Mouse (Mus musculus) embryonic fibroblast, embryonic 13.5 days (primary cell): ENCODE data around the gene Lrrc17.

Source experiments
- CTCF ChIP-seq: IDR thresholded peaks from 2 replicates; pipeline ENCODE4 v1.5.1; 2011; ENCODE audit warnings: mild to moderate bottlenecking, control low read depth, low read length, moderate library complexity, borderline replicate concordance; ENCODE audit not compliant: insufficient read depth
- POLR2A ChIP-seq: IDR thresholded peaks from 2 replicates; pipeline ENCODE4 v1.6.1; 2011; ENCODE audit warnings: low read depth, mild to moderate bottlenecking, control low read depth, low read length, moderate library complexity

DNA sequence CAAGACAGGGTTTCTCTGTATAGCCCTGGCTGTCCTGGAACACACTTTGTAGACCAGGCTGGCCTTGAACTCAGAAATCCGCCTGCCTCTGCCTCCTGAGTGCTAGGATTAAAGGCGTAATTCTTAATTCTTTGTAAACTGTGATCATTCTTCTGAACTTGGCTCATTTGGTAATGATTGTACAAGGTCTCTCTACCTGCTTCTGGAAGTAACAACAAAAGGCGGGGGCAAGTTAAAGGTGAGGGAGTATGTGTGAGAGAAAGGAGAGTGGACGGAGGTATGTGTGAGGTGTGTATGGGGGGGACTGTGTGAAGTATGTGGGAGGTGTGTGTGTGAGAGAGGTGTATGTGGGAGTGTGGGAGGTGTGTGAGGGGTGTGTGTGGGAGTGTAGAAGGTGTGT is 56.6 kb downstream of the Lrrc17 start:
- no peak for TF ChIP-seq CTCF
- TF ChIP-seq POLR2A, result no peak
